Mouse (Mus musculus): Measurements from ENCODE around the gene Dcst2.

Gene Dcst2

DNA sequence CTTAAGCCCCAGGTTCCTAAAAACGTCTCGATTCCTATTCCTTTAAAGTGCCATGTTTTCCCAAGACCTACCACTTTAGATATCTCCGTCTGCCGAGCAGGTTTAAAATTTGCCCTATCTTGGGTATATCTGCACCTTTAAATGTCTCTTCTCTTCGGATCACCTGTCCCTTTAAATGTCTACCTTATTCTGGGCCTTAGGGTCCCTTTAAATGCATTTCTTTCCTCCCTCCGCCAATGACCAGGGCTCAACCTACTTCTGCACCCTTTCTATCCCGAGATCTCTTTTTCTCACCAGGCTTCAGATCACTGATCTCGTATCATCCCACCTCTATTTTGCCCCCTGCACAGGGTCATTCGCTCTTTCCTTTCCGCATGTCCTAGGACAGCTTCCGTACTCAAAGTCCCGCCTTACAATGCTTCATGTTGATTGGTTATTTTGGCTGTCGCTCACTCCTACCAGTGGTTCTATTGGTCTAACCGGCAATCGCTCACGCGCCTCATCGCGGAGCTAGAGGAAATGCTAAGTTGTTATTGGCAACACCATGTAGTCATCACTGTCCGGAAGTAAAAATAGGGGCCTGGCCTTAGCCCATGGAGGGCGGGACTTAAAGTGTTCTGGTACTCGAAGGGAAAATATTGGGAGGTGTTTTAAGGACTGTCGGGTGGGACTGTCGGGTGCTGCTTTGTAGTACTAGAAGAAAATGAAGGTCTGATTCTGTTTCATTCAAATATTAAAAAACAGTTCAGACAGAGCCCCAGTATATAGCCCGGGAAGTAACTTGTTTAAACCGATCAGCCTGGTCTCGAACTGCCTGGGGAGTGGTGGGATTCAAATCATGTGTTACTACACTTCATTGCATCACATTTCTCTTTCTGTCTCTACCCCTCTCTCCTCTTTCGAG is 50.0 kb downstream of the Dcst2 start, which contains the start of gene Flad1:
Gene Flad1 (minus strand): TSS at position 381 of the 904 bp plus-strand sequence.
- DNase-seq (ENCODE audit: low spot score in 2 of 2) = peak; percentile 98

DNA sequence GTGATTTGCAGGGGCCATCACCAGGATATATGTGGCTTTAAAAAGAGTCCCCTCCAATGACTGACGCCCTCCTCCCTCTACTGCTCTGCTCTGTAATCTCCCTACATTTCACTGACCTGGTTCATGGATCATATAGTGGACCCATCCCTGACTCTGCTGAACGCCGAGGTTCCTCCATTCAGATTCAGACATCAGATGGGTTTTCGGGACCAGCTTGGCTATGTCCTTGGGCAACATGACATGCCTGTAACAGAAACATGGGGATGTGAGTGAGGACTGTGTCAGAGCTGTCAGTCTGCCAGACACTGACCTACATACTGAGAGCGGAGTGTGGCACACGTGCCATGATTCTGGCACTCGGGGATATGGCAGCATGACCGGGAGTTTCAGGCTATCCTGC is 54.4 kb downstream of the Dcst2 start:
- no peak for DNase-seq (ENCODE audit: low spot score in 2 of 2)

DNA sequence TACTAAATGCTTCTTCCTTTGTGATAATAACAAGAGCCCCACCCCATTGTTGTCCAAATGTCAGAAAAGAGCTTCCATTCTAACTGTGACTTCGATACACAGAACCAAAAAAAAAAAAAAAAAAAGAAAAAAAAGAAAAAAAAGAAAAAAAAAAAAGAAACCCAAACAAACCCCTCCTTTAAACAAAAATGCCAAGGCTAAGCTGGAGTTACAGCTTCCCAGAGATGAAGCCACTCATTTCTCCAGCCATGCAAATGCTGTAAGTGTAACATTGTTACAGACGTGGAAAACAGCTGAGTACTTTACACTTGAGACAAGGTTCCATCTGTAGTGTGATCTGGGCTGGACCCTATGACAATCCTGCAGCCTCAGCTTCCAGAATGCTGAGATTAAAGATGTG is 55.4 kb downstream of the Dcst2 start:
- DNase-seq (ENCODE audit: low spot score in 2 of 2) = no peak

DNA sequence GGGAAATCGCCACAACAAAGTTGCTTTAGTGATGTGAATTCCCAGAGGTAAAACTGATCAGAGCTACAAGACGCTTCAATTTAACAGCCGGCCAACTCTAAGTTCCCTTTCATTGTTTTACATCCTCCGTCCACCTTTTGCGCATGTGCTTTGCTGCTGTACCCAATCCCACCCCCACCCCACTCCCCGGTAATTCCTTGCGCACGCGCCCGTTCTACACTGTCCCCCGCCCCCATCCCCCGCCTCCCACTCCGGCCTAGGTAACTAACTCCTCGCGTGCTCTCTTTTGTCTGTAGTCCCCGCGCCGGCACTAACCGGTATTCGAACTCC is 56.0 kb downstream of the Dcst2 start:
- no peak for DNase-seq (ENCODE audit: low spot score in 2 of 2)

DNA sequence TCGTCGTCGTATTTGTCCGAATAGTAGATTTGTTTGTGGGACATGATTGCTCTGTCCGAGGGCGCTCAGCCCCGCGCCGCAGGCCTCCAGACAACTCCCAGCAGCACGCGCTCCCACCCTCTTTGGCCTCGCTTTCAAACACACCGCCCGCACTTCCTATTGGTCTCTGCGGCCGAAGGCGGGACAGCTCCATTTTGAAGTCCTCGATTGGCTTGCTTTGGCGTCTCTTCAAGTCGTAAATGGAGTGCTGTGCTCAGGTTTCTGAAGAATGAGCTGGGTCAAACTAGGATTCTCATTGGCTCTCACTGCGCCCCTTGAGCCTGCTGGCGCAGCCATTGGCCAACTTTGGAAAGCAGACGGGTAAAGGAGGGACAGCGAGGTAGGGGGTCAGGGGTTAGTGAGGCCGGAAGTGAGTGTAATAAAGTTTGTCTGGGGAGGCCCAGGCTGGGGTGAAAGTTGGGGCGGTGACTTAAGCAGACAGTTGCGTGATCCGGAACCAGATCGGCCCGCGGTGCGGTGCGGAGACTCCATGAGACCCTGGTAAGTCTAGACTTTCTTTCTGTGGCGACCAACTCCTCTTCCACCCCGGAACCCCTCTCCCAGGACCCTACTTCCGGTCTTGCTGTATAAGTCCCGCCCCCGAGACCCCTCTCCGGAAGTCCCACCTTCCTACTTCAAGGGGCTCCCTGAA is 56.5 kb downstream of the Dcst2 start, which contains the start of the genes Cks1b and Shc1:
Gene Cks1b (minus strand): TSS at position 214 of the 691 bp plus-strand sequence.
Gene Shc1 (plus strand): TSS at position 274 of the 691 bp plus-strand sequence.
- DNase-seq (ENCODE audit: low spot score in 2 of 2) = peak; percentile 91 to 93

DNA sequence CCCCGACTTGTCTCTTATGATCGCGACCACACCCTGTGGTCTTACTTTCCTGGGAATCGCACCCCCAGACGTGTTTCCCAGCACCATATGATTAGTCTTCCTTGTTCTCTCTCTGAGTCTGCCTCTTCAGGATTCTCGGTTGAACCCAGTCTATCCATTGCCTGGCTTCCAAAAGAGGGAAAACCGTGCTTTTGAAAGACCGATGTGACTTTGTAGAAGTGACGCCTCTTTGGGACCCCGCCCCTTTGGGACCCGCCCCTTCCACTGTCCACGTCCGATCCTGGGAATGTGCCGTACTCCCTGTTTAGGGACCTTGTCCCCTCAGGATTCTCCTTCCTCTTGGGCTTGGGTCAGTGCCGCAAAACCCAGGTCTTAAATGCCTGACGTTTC is 57.1 kb downstream of the Dcst2 start:
- DNase-seq (ENCODE audit: low spot score in 2 of 2) = peak; percentile 63 to 78

DNA sequence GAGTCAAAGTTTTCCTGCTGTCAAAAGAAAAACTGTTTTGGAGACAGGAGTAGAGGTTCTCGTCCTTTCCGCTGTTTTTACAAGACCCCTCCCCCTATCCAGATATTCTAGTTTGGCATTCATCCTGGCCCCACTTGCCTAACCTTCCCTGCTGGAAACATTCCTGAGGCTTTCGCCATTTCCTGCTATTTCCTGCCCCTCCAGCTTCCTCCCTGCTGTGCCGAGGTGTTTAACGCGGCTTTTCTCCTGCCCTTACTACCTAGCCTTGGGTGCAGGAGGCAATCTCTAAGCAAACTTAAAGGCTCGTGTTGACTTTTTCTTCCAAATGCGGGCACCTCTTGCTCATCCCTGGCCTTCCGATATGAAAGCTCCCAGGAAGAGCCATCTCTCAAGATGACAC is 57.8 kb downstream of the Dcst2 start:
- no peak for DNase-seq (ENCODE audit: low spot score in 2 of 2)

DNA sequence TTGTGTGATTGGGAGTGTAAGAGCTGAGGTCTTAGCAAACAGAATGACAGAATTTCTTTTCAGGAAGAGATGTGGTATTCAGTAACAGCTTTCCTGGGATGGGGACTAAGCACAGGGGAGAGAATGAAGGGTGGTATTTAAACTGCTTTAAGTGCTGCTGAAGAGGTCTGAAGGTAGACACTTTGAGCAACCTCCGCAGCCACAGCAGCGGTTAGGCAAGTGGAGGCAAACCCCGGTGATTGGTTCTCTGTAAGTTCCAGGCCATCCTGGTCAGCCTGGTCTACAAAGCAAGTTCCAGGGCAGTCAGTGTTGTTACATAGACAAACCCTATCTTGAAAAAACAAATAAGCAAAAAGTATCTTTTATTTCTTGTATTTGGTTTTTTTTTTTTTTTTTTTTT is 58.2 kb downstream of the Dcst2 start:
- DNase-seq (ENCODE audit: low spot score in 2 of 2) = no peak

DNA sequence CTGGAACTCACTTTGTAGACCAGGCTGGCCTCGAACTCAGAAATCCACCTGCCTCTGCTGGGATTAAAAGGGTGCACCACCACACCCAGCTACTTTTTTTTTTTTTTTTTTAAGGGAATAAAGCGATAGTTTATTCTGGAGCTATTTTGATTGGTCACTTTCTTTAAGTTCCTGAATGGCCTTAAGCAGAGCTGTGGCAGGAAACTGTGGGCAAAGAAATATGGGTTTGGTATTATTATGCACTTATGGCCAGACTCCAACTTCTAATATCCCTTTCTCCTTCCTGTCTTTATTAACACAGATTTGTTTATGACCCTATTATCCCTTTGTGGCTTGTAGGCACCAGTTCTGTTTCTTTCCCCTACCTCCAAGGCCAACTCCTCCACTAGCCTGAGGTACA is 58.6 kb downstream of the Dcst2 start:
- no peak for DNase-seq (ENCODE audit: low spot score in 2 of 2)

DNA sequence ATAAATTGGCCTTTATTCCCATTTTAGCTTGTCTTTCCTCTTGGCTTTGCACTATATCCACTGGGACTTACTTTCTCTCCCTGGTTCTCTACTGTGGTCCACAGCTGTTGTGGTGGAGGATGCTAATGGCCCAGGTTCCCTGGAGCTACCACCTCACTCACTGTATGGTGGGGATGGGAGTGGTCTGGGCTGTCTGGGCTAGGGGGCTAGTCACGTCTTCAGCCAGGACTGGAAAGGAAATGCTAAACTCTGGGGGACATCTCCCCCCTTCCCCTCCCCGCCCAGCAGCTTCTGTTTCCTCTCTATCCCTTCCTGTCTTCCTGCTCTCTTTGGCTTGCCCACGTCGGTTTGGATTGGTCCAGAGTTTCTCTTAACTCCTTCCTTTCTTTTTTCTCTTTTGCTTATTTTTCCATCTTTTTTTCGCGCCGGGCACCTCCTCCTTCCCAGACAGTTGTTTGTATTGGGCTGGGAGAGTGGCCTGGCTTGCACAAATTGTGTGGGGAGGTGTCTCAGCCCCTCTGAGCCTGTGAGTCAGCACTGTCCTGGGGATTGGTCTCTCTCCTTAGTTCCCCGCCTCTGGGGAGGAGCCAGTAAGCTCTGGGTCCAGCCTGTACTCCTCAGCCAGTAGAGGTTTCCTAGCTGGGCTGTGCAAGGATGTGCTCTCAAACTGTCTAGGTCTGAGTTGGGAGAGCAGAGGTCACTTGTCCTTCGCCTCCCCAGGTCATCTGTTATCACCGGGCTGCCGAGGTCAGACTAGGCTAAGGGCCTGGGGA is 59.4 kb downstream of the Dcst2 start:
- peak; percentile 80 to 82 for DNase-seq (ENCODE audit: low spot score in 2 of 2)

DNA sequence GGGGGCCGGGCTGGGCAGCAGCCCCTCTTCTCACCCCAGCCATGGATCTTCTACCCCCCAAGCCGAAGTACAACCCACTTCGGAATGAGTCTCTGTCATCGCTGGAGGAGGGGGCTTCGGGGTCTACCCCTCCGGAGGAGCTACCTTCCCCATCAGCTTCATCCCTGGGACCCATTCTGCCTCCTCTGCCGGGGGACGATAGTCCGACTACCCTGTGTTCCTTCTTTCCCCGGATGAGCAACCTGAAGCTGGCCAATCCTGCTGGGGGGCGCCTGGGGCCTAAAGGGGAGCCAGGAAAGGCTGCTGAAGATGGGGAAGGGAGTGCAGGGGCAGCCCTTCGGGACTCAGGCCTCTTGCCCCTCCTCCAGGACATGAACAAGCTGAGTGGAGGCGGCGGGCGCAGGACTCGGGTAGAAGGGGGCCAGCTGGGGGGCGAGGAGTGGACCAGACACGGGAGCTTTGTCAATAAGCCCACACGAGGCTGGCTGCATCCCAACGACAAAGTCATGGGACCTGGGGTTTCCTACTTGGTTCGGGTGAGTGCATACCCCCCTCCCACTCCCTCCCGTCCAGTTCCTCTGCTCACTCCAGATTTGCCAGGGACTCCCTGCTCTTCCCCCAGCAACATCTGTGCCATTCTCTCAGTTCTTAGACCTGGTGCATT is 60.2 kb downstream of the Dcst2 start:
- no peak for DNase-seq (ENCODE audit: low spot score in 2 of 2)

DNA sequence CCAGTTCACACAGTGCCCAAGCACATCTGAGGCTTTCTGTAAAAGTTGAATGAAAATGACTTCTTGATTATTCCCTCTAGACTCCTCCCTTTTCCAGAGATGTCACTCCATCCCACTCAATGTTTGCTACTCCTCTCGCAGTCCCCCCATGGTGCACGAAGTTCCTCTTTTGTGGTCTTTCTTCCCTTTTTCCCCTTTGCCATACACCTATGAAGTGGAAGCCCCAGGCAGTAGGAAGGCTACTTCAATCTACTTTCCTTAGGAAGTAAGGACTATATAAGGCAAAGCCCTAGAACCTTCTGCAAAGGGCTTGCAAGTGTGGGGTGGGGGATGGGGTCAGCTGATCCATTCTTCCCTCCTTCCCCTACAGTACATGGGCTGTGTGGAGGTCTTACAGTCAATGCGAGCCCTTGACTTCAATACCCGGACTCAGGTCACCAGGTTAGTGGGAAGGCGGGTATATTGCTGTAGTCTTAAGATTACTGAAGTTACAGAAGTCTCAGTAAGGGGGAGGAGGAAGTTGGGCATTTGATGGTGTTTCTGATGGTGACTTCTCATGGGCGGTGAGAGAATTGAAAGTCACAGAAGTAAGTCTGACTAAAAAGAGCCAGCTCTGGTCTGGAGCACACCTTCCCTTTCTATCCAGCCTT is 60.9 kb downstream of the Dcst2 start:
- no peak for DNase-seq (ENCODE audit: low spot score in 2 of 2)

DNA sequence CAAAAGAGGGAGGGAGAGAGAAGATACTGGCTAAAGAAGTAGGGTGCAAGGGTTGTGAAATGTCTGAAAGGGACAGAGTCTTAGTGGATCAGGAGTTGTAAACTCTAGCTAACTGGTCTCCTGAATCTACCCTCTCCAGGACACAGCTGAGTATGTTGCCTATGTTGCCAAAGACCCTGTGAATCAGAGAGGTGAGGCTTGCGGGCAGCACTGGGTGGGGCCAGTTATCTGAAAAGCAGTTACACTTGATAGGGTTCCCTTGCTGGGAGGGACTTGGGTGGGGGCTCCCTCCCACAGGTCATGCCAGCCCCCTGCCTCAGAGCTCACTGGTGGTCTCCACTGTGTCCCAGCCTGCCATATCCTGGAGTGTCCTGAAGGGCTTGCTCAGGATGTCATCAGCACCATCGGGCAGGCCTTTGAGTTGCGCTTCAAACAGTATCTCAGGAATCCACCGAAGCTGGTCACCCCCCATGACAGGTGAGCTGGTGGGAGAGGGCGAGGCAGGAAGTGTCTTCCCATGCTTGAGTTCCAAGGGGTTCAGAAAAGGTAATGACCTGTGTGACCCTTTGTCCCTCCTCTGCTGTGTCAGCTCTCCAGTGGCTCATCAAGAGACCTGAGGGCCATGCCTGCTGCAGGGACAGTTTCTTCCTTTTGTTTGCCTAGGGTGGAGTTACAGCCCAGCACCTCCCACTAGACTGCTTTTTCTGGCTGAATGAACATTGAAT is 62.8 kb downstream of the Dcst2 start:
- no peak for DNase-seq (ENCODE audit: low spot score in 2 of 2)

DNA sequence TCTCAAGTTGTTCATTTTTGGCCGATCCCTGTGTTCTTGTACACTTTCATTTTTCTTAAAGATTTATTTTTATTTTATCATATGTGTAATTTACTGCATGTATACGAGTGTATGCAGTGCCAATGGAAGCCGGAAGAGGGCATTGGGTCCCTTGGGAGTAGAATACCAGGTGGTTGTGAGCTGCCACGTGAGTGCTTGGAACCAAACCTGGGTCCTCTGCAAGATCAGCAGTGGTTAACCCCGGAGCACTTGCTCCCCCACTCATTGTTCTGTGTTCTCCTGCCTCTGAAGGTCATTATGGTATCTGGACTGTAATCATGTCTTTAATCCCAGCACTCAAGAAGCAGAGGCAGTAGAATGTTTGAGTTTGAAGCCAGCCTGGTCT is 63.4 kb downstream of the Dcst2 start:
- DNase-seq (ENCODE audit: low spot score in 2 of 2) = no peak

DNA sequence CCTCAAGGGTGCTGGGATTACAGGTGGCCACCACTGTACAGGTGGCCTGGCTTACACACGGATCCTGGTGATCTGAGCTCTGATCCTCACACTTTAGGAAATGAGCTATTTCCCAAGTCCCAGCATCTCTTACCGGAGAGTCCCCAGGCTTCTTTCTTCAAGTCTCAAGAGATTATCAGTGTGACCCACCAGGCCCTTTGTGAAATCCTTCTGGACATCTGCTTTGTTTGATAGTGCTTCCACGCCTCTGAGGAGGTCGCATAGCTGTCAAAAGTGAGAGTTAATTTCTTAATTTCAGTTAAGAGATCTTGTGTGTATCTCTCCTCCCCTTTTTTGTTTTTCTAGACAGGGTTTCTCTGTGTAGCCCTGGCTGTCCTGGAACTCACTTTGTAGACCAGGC is 64.1 kb downstream of the Dcst2 start:
- no peak for DNase-seq (ENCODE audit: low spot score in 2 of 2)
